Mouse (Mus musculus): Measurements from ENCODE around the gene Ubtd2. TPM values are rescaled to one million over a fixed set of nuclear protein-coding genes. Genes with fewer than 3 reads are reported as not detected.

The Ubtd2 gene
- polyA plus RNA-seq, 1 experiment from 2014 or later, result 4.5 TPM

DNA sequence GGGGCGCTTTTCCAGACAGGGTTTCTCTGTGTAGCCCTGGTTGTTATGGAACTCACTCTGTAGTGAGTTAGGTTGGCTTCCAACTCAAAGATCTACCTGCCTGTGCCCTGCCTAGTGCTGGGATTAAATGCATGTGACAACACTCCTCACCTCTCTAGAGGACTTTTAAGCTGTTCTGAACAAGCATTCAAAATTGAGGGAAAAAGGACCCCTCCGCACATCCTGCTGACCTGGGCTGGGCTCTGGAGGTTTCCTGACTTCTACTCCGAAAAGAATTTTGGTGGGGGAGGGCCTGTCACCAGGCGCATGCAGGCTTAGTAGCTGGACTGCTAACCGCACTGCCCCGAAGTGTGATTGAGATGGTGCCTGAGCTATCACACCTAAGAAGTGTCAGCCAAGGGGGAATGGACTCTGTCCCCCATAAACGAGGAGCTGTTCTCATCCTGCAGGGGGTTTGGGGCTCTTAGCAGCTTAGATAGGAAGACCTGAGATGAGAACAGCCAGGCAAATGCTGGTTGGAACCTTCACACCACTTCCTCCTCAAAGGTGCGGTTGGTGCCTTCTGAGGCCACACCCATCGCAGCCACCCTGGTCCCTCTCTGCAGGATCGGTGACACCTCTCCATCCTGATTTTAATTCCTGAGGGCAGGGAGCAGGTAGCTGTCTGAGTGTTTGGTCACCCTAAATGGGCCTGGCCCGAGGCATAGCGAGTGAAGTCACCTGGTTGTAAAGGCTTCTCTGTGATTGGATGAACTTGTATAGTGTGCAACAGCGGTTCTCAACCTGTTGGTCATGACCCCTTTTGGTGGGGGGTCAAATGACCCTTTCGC is 98.4 kb downstream of the Ubtd2 start:
- H3K4me3 ChIP-seq (ENCODE audit: low read depth, low read length), result no peak overlapping the region
- no peaks in the 10 kb centered on the region for H3K9me3 ChIP-seq (replicated peaks; ENCODE audit: control insufficient read depth, low read length)
- ATAC-seq (ENCODE audit: low read depth), result 0 out of 2 replicates have a peak, but pooled peaks have one; percentile 4
- no peaks in the 10 kb centered on the region for H3K36me3 ChIP-seq (ENCODE audit: control insufficient read depth, insufficient read depth)
- no peaks in the 10 kb centered on the region for H3K27me3 ChIP-seq (ENCODE audit: control insufficient read depth, insufficient read depth, low read depth, low read length)
- H3K4me1 ChIP-seq (ENCODE audit: control insufficient read depth, low read depth, low read length), result peaks cover 40% of the 10 kb centered on the region
- peak overlapping the region; percentile 17; the same call in 1 of the 2 replicates for H3K4me2 ChIP-seq (ENCODE audit: low read depth, low read length)
- 29% methylated on average over 14 of the region's 14 CpGs for WGBS (ENCODE audit: insufficient replicate concordance)
- H3K9ac ChIP-seq (ENCODE audit: low read depth, low read length), result no peak overlapping the region
- H3K27ac ChIP-seq (ENCODE audit: low read length), result 0 out of 2 replicates have a peak overlapping the region, but pooled peaks have one; percentile 15

DNA sequence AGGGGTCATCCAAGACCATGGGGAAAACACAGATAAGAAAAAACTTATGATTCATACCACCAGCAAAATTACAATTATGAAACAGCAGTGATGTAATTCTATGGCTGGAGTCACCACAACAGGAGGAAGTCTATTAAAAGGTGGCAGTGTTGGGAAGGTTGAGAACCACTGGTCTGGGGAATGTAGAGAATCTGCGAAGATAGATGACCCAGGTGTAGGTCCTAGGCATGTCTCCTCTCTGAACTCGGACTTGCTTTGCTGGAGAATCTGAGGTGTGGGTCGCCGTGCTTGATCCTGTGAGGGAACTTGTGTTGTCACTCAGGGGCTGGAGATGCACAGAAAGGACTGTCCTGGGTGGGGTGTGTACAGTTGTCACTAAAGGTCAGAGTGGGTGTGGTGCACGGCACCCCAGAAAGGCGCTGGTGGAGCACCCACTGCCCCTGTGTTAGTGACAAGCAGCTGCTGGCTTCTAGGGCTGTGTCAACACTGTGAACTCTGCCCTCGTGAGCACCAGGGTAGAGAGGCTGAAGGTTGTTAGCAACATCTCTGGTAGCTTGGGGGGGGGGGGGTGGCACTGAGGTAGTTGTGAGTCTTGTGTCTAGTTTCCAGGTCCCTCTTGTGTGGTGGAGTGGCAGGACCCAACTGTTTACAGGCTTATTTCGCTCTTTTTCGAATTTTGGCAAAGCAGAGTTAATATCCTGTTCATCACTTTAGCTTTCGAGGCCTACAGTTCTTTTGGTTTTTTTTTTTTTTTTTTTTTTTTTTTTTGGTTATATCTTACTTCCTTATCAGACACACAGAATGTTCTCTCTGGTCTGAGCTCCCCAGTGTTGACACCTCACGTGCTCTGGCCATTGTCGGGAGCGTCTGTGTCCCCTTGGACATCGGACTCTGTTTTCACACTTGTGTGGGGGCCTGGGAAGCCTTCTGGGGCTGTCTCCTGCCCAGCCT is 99.2 kb downstream of the Ubtd2 start:
- 0 out of 2 replicates have a peak overlapping the region, but pooled peaks have one; percentile 16 for H3K27ac ChIP-seq (ENCODE audit: low read length)
- peak; percentile 57 for ATAC-seq (ENCODE audit: low read depth)
- WGBS (ENCODE audit: insufficient replicate concordance), result 36% methylated on average over 14 of the region's 14 CpGs
- no peaks in the 10 kb centered on the region for H3K9me3 ChIP-seq (replicated peaks; ENCODE audit: control insufficient read depth, low read length)
- no peaks in the 10 kb centered on the region for H3K27me3 ChIP-seq (ENCODE audit: control insufficient read depth, insufficient read depth, low read depth, low read length)
- H3K4me1 ChIP-seq (ENCODE audit: control insufficient read depth, low read depth, low read length), result peaks cover 40% of the 10 kb centered on the region
- 0 out of 2 replicates have a peak overlapping the region, but pooled peaks have one; percentile 17 for H3K4me2 ChIP-seq (ENCODE audit: low read depth, low read length)
- H3K36me3 ChIP-seq (ENCODE audit: control insufficient read depth, insufficient read depth), result no peaks in the 10 kb centered on the region
- no peak overlapping the region for H3K9ac ChIP-seq (ENCODE audit: low read depth, low read length)
- H3K4me3 ChIP-seq (ENCODE audit: low read depth, low read length), result no peak overlapping the region

DNA sequence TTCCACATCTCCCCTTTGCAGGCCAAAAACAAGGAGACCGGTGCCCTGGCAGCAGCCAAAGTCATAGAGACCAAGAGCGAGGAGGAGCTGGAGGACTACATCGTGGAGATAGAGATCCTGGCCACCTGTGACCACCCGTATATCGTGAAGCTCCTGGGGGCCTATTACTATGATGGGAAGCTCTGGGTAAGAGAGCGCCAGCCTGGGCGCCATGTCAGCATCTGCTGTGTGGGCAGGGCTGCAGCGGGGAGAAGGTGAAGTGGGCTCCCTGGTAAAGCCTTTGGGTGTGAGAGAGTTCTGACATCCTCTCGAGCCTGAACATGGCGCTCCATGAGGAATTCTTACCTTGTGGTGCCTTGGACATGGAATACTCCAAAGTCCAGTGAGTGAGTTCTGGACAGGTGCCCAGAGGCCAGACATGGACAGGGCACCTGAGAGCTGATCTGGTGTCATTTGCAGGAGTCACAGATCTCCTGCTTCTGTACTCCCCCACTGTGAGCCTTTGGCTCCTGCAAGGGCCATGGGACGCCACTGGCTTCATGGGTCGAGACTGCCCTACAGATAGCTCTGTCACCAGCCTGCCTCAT is 100.0 kb downstream of the Ubtd2 start:
- ATAC-seq (ENCODE audit: low read depth), result peak; percentile 9; the same call in 1 of the 2 replicates
- Histone ChIP-seq H3K27me3 (ENCODE audit: control insufficient read depth, insufficient read depth, low read depth, low read length) (no peaks in the 10 kb centered on the region), H3K36me3 (ENCODE audit: control insufficient read depth, insufficient read depth) (no peaks in the 10 kb centered on the region), H3K9me3 (replicated peaks; ENCODE audit: control insufficient read depth, low read length) (no peaks in the 10 kb centered on the region), H3K9ac (ENCODE audit: low read depth, low read length) (no peak overlapping the region), H3K27ac (ENCODE audit: low read length) (0 out of 2 replicates have a peak overlapping the region, but pooled peaks have one; percentile 16), H3K4me3 (ENCODE audit: low read depth, low read length) (no peak overlapping the region), H3K4me2 (ENCODE audit: low read depth, low read length) (no peak overlapping the region), H3K4me1 (ENCODE audit: control insufficient read depth, low read depth, low read length) (peaks cover 40% of the 10 kb centered on the region)
- 71% methylated on average over 12 of the region's 12 CpGs for WGBS (ENCODE audit: insufficient replicate concordance)

DNA sequence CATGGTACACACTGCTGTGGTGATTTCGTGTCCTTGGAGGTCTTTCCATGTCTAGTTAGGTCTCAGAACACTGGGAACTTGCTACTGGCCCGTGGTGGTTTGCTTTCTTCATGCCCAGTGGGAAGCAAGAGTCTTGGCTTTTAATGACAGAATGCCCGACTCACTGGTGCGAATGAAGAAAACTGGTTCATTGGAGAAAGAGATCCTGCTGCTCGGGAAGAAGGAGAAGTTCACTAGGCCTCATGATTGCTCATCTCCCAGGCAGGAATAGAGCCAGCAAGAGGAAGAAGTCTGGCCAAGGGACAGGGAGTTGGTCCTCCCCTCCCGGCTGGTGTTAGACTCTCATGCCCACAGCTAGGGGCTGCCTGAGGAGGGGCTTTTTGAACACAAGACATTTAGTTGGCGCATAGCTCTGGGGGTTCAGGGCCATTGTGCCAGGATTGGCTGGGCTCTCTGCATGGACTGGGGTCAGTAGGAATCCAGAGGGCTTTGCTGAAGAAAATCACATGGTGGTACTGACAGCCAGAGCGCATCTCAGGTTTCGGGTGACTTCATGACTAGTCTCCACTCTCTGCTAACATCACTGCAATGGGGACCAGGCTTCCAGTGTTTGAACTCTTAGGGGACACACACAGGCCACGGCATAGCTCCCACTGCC is 101.3 kb downstream of the Ubtd2 start:
- no peak overlapping the region for H3K4me2 ChIP-seq (ENCODE audit: low read depth, low read length)
- no peak overlapping the region for H3K27ac ChIP-seq (ENCODE audit: low read length)
- 71% methylated on average over 10 of the region's 10 CpGs for WGBS (ENCODE audit: insufficient replicate concordance)
- no peak overlapping the region for H3K4me3 ChIP-seq (ENCODE audit: low read depth, low read length)
- no peaks in the 10 kb centered on the region for H3K9me3 ChIP-seq (replicated peaks; ENCODE audit: control insufficient read depth, low read length)
- H3K4me1 ChIP-seq (ENCODE audit: control insufficient read depth, low read depth, low read length), result peaks cover 33% of the 10 kb centered on the region
- no peaks in the 10 kb centered on the region for H3K36me3 ChIP-seq (ENCODE audit: control insufficient read depth, insufficient read depth)
- ATAC-seq (ENCODE audit: low read depth), result no peak
- no peaks in the 10 kb centered on the region for H3K27me3 ChIP-seq (ENCODE audit: control insufficient read depth, insufficient read depth, low read depth, low read length)
- H3K9ac ChIP-seq (ENCODE audit: low read depth, low read length), result no peak overlapping the region

DNA sequence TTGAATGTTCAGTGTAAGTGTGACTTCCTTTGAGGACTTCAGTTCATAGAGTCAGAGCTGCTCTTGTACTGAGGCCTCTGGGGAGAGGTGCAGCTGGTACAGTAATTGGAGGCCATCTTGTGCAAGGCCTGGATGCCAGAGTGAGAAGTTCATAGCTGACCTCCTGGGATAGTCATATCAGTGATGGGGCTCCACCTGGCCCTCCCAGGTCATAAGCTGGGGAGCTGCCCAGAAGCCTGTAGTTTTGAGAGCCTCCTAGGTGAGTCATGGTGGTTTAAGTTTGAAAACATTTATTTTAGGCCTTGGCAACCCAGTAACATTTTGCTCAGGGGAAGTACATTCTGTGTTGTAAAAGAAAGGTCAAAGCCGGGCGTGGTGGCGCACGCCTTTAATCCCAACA is 102.9 kb downstream of the Ubtd2 start:
- ATAC-seq (ENCODE audit: low read depth), result no peak
- Histone ChIP-seq H3K4me2 (ENCODE audit: low read depth, low read length) (no peak overlapping the region), H3K9ac (ENCODE audit: low read depth, low read length) (no peak overlapping the region), H3K9me3 (replicated peaks; ENCODE audit: control insufficient read depth, low read length) (no peaks in the 10 kb centered on the region), H3K36me3 (ENCODE audit: control insufficient read depth, insufficient read depth) (no peaks in the 10 kb centered on the region), H3K4me1 (ENCODE audit: control insufficient read depth, low read depth, low read length) (peaks cover 35% of the 10 kb centered on the region), H3K27ac (ENCODE audit: low read length) (no peak overlapping the region), H3K27me3 (ENCODE audit: control insufficient read depth, insufficient read depth, low read depth, low read length) (no peaks in the 10 kb centered on the region), H3K4me3 (ENCODE audit: low read depth, low read length) (no peak overlapping the region)
- 85% methylated on average over 4 of the region's 4 CpGs for WGBS (ENCODE audit: insufficient replicate concordance)

DNA sequence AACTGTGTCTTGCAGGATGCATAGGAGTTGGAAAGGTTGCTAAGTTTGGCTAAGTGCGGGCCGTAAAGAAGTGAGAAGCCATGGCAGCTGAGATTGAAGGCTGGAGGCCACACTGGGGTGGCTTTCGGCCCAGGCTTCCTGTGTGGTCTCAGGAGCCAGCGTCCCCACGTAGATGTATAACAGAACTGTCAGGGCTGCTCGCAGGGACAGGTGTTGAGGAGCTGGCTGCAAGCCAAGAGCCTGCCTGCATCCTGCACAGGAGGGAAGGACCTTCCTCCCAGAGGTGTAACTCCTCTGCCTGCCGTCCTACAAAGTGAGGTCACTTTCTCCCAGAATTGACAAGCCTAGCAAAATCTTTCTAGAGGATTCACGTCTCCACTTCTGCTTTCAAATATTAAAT is 103.5 kb downstream of the Ubtd2 start:
- Histone ChIP-seq H3K9me3 (replicated peaks; ENCODE audit: control insufficient read depth, low read length) (no peaks in the 10 kb centered on the region), H3K36me3 (ENCODE audit: control insufficient read depth, insufficient read depth) (no peaks in the 10 kb centered on the region), H3K4me1 (ENCODE audit: control insufficient read depth, low read depth, low read length) (peaks cover 29% of the 10 kb centered on the region), H3K9ac (ENCODE audit: low read depth, low read length) (no peak overlapping the region), H3K4me2 (ENCODE audit: low read depth, low read length) (no peak overlapping the region), H3K27ac (ENCODE audit: low read length) (peak overlapping the region; percentile 38; the same call in 1 of the 2 replicates), H3K4me3 (ENCODE audit: low read depth, low read length) (no peak overlapping the region), H3K27me3 (ENCODE audit: control insufficient read depth, insufficient read depth, low read depth, low read length) (no peaks in the 10 kb centered on the region)
- no peak for ATAC-seq (ENCODE audit: low read depth)
- 30% methylated on average over 8 of the region's 8 CpGs for whole genome bisulfite sequencing (ENCODE audit: insufficient replicate concordance)

DNA sequence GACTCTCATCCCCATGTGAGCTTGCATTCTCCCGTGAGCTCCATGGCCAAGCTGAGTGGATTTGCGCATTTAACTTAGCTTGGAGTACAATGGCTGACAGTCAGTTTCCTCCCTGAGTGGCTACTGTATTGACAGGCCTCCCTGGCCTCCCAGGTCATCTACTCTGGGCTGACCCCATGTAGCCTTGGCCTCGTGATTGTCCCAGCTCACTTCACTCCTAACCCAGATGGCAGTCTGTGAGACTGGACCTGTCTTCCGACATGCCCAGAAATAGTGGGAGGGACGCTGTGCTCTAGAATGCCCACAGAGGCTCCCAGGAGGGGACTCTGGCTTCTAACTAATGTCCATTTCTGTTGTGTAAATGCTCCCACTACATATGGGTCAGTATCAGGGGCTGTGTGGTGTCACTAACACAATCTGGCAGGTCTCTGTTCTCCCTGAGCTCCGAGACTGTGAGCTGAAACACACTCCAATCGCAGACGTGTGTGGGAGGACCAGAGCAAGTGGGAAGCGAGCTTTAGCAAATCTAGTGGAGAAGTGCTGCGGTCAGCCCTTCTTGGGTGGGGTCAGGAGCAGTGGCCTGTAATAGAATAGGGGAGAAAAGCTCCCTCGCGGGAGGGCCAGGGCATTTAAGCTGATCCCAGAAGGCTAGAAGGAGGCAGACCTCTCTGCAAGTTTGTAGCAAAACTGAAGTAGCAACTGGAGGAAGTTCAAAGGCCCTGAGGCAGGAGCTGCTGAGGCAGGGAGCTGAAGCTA is 105.0 kb downstream of the Ubtd2 start:
- H3K4me2 ChIP-seq (ENCODE audit: low read depth, low read length), result no peak overlapping the region
- ATAC-seq (ENCODE audit: low read depth), result no peak
- 75% methylated on average over 12 of the region's 12 CpGs for WGBS (ENCODE audit: insufficient replicate concordance)
- H3K9me3 ChIP-seq (replicated peaks; ENCODE audit: control insufficient read depth, low read length), result no peaks in the 10 kb centered on the region
- H3K27ac ChIP-seq (ENCODE audit: low read length), result no peak overlapping the region
- peaks cover 27% of the 10 kb centered on the region for H3K4me1 ChIP-seq (ENCODE audit: control insufficient read depth, low read depth, low read length)
- H3K9ac ChIP-seq (ENCODE audit: low read depth, low read length), result no peak overlapping the region
- H3K4me3 ChIP-seq (ENCODE audit: low read depth, low read length), result no peak overlapping the region
- H3K36me3 ChIP-seq (ENCODE audit: control insufficient read depth, insufficient read depth), result no peaks in the 10 kb centered on the region
- H3K27me3 ChIP-seq (ENCODE audit: control insufficient read depth, insufficient read depth, low read depth, low read length), result no peaks in the 10 kb centered on the region
